Mouse (Mus musculus) hindbrain, postnatal 0 days (tissue): Measurements from ENCODE around the gene Grik4. TPM values are rescaled to one million over a fixed set of nuclear protein-coding genes. Genes with fewer than 3 reads are reported as not detected.

Source experiments
- ATAC-seq: fragments of 200-750 bp; cut with Nextera tagmentation; 2 replicates; pipeline ENCODE4 v1.8.0; 2017; ENCODE audit warnings: mild to moderate bottlenecking, moderate TSS enrichment, moderate library complexity
- DNase-seq: peaks from one replicate; pipeline ENCODE4 v3.0.0-alpha.2; 2015; ENCODE audit warnings: low spot score
- H3K27ac ChIP-seq: fragments of 300-500 bp; sonication (generic); 2 replicates; pipeline ENCODE4 v1.5.1; 2014; ENCODE audit warnings: mild to moderate bottlenecking
- H3K27me3 ChIP-seq: fragments of 300-500 bp; sonication (generic); 2 replicates; pipeline ENCODE4 v1.6.1; 2014; ENCODE audit warnings: low read length, mixed read lengths; ENCODE audit not compliant: insufficient read depth
- H3K36me3 ChIP-seq: fragments of 300-500 bp; sonication (generic); 2 replicates; pipeline ENCODE4 v1.6.1; 2014; ENCODE audit warnings: low read length, mixed read lengths; ENCODE audit not compliant: insufficient read depth
- H3K4me1 ChIP-seq: fragments of 300-500 bp; sonication (generic); 2 replicates; pipeline ENCODE4 v1.6.1; 2014; ENCODE audit warnings: antibody characterized with exemption, low read length, mixed read lengths; ENCODE audit not compliant: insufficient read depth
- H3K4me2 ChIP-seq: fragments of 300-500 bp; sonication (generic); 2 replicates; pipeline ENCODE4 v1.6.1; 2014; ENCODE audit warnings: low read depth, mild to moderate bottlenecking, low read length, moderate library complexity, mixed read lengths
- H3K4me3 ChIP-seq: fragments of 300-500 bp; sonication (generic); 2 replicates; pipeline ENCODE4 v1.5.1; 2014; ENCODE audit warnings: low read length
- H3K9ac ChIP-seq: fragments of 300-500 bp; sonication (generic); replicated peaks from 2 replicates; pipeline ENCODE4 v1.6.1; 2014; ENCODE audit warnings: mild to moderate bottlenecking, low read length, moderate library complexity, mixed read lengths
- H3K9me3 ChIP-seq: fragments of 300-500 bp; sonication (generic); 2 replicates; pipeline ENCODE4 v1.6.1; 2016; ENCODE audit warnings: low read length, mixed read lengths
- CTCF ChIP-seq: IDR thresholded peaks from 2 replicates; pipeline ENCODE4 v1.5.1; 2016; ENCODE audit warnings: antibody characterized with exemption, control low read depth, low read depth
- WGBS: fragments of 180-500 bp; shearing (Covaris S2); extraction: QIAGEN DNeasy Blood & Tissue Kit; methylation state at CpG from one replicate; pipeline ENCODE4 v1.1.7; 2014; 5-methylcytosine and 5-hydroxymethylcytosine counted together
- polyA plus RNA-seq: library from polyadenylated mRNA; unstranded; fragments of >200 nt; fragmentation: Nextera tagmentation; extraction: Ambion mirVana; gene quantifications from 2 replicates; pipeline ENCODE4 v1.2.1, GENCODE M21; 2015
- total RNA-seq: library from RNA; depleted of rRNA; stranded (reverse); fragments of >200 nt; gene quantifications from 2 replicates; pipeline ENCODE4 v1.2.3, GENCODE M21; 2014

The Grik4 gene
- total and polyA plus RNA-seq, 2 experiments from 2014 or later: 9.4 to 18.2 TPM

GRCm38 (mm10) chr9:42942148-42942547 lies 2.1 kb downstream of the Grik4 start:
- H3K27ac ChIP-seq: no peak overlapping the region
- H3K9me3 ChIP-seq: no peaks in the 10 kb centered on the region
- no peak for TF ChIP-seq CTCF
- H3K4me3 ChIP-seq: 0 out of 2 replicates have a peak overlapping the region, but pooled peaks have one; percentile 77
- H3K4me1 ChIP-seq: peaks cover 13% of the 10 kb centered on the region
- DNase-seq (no peak), ATAC-seq (no peak)
- H3K4me2 ChIP-seq: peak overlapping the region; percentile 97
- H3K9ac ChIP-seq: no peak overlapping the region; the same call in 1 of the 2 replicates
- no peaks in the 10 kb centered on the region for H3K36me3 ChIP-seq
- 54% methylated on average over 4 of the region's 4 CpGs for WGBS
- H3K27me3 ChIP-seq: no peaks in the 10 kb centered on the region

GRCm38 (mm10) chr9:42932146-42932545 lies 12.1 kb downstream of the Grik4 start:
- no peak for DNase-seq
- no peak for TF ChIP-seq CTCF
- Histone ChIP-seq H3K9me3 (no peaks in the 10 kb centered on the region), H3K4me1 (no peaks in the 10 kb centered on the region), H3K4me2 (no peak overlapping the region), H3K27ac (no peak overlapping the region), H3K4me3 (no peak overlapping the region), H3K9ac (no peak overlapping the region), H3K36me3 (no peaks in the 10 kb centered on the region), H3K27me3 (no peaks in the 10 kb centered on the region)
- ATAC-seq: no peak
- WGBS: 36% methylated on average over 7 of the region's 7 CpGs

GRCm38 (mm10) chr9:42927498-42927897 lies 16.8 kb downstream of the Grik4 start:
- WGBS: 66% methylated on average over 10 of the region's 10 CpGs
- peak; percentile 48; the same call in 1 of the 2 replicates for ATAC-seq

GRCm38 (mm10) chr9:42926564-42926963 lies 17.7 kb downstream of the Grik4 start:
- no peak for TF ChIP-seq CTCF
- no peaks in the 10 kb centered on the region for H3K4me1 ChIP-seq
- no peaks in the 10 kb centered on the region for H3K36me3 ChIP-seq
- H3K27me3 ChIP-seq: no peaks in the 10 kb centered on the region
- H3K4me3 ChIP-seq: no peak overlapping the region
- DNase-seq: no peak
- no peak overlapping the region for H3K27ac ChIP-seq
- H3K9ac ChIP-seq: no peak overlapping the region
- no peaks in the 10 kb centered on the region for H3K9me3 ChIP-seq
- ATAC-seq: no peak
- 82% methylated on average over 6 of the region's 6 CpGs for WGBS
- no peak overlapping the region for H3K4me2 ChIP-seq

More at GRCm38 (mm10) chr9:42927498-42927897, 16.8 kb downstream of the Grik4 start:
- no peak overlapping the region for H3K4me3 ChIP-seq
- H3K4me2 ChIP-seq: no peak overlapping the region
- DNase-seq: peak; percentile 38
- H3K36me3 ChIP-seq: no peaks in the 10 kb centered on the region
- no peak for TF ChIP-seq CTCF
- no peaks in the 10 kb centered on the region for H3K9me3 ChIP-seq
- H3K9ac ChIP-seq: no peak overlapping the region
- no peaks in the 10 kb centered on the region for H3K4me1 ChIP-seq
- H3K27me3 ChIP-seq: no peaks in the 10 kb centered on the region
- no peak overlapping the region for H3K27ac ChIP-seq

GRCm38 (mm10) chr9:42921830-42922229 lies 22.5 kb downstream of the Grik4 start:
- H3K4me3 ChIP-seq: no peak overlapping the region
- H3K27ac ChIP-seq: no peak overlapping the region
- no peak overlapping the region for H3K9ac ChIP-seq
- ATAC-seq: no peak
- TF ChIP-seq CTCF: no peak
- no peak for DNase-seq
- no peaks in the 10 kb centered on the region for H3K27me3 ChIP-seq
- H3K9me3 ChIP-seq: no peaks in the 10 kb centered on the region
- 78% methylated on average over 4 of the region's 4 CpGs for WGBS
- H3K36me3 ChIP-seq: no peaks in the 10 kb centered on the region
- H3K4me2 ChIP-seq: no peak overlapping the region
- H3K4me1 ChIP-seq: no peaks in the 10 kb centered on the region

GRCm38 (mm10) chr9:42920190-42920589 lies 24.1 kb downstream of the Grik4 start:
- no peaks in the 10 kb centered on the region for H3K36me3 ChIP-seq
- no peak overlapping the region for H3K4me3 ChIP-seq
- no peak overlapping the region for H3K9ac ChIP-seq
- no peaks in the 10 kb centered on the region for H3K9me3 ChIP-seq
- no peaks in the 10 kb centered on the region for H3K4me1 ChIP-seq
- peak; percentile 51 for TF ChIP-seq CTCF
- H3K27me3 ChIP-seq: no peaks in the 10 kb centered on the region
- WGBS: 50% methylated on average over 7 of the region's 7 CpGs
- H3K4me2 ChIP-seq: no peak overlapping the region
- ATAC-seq (no peak), DNase-seq (peak; percentile 53)
- H3K27ac ChIP-seq: no peak overlapping the region

- no peak for TF ChIP-seq CTCF
- H3K27me3 ChIP-seq: no peaks in the 10 kb centered on the region
- WGBS: 57% methylated on average over 7 of the region's 7 CpGs
- no peaks in the 10 kb centered on the region for H3K36me3 ChIP-seq
- H3K9ac ChIP-seq: no peak overlapping the region
- no peak for ATAC-seq
- H3K27ac ChIP-seq: no peak overlapping the region
- no peak overlapping the region for H3K4me3 ChIP-seq
- no peak overlapping the region for H3K4me2 ChIP-seq
- DNase-seq: no peak
- H3K9me3 ChIP-seq: no peaks in the 10 kb centered on the region
- H3K4me1 ChIP-seq: no peaks in the 10 kb centered on the region
Measured at GRCm38 (mm10) chr9:42917911-42918310, 26.4 kb downstream of the Grik4 start.
